Comparison of ENCODE assay signal across 9 mouse cellular contexts in the genomic region with DNA sequence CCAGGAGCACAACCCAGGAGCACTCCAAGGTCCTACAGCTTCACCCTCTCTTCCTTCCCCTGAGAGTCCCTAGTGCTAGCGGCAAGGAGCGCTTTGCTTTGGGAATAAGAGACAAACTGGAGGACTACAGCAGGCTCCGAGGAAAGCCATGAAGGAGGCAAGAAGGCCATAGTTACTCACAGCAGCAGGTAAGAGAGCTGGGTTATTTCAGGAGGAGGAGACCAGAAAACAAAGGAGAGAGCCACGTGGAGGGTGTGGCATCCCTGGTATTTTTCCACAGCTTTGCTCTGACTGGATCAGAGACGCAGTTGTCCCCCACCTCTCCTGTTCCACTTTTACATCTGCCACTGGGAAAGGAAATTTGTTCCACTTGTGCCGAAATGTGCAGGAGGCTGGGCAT. TPM values are rescaled to one million over a fixed set of nuclear protein-coding genes. Genes with fewer than 3 reads are reported as not detected.
DNase-seq lines count a peak whose midpoint lies in the region; ATAC-seq and TF ChIP-seq lines count a peak whose summit lies in the region.
"Had no signal": no experiment of that assay in that cellular context is flagged by ENCODE, and none has a peak within 500 bp of the region (broad histone marks: within the 10 kb centered on the region; RNA-seq: fewer than 3 reads in every experiment).

No protein-coding gene starts in this region.

- H3K27me3 ChIP-seq in heart, adult 2 months (ENCODE audit: control insufficient read depth, insufficient read depth, low read length), result no peaks in the 10 kb centered on the region
- H3K27me3 ChIP-seq in heart, embryonic 11.5 days (ENCODE audit: control insufficient read depth, insufficient read depth, low read length), result no peaks in the 10 kb centered on the region
- H3K27me3 ChIP-seq in forebrain, embryonic 14.5 days (replicated peaks; ENCODE audit: control insufficient read depth, insufficient read depth, low read length), result no peaks in the 10 kb centered on the region
- H3K27me3 ChIP-seq: CH12.LX had no signal

- H3K4me1 ChIP-seq in heart, adult 2 months (ENCODE audit: control insufficient read depth, insufficient read depth, low read length), result peaks cover 9% of the 10 kb centered on the region
- H3K4me1 ChIP-seq in heart, embryonic 11.5 days (ENCODE audit: control insufficient read depth, insufficient read depth, low read length), result peaks cover 20% of the 10 kb centered on the region
- H3K4me1 ChIP-seq in forebrain, embryonic 14.5 days (ENCODE audit: control insufficient read depth, insufficient read depth, low read length), result no peaks in the 10 kb centered on the region; the same call in 1 of the 2 replicates

- no peak for TF ChIP-seq EP300 in heart, adult 2 months (IDR thresholded peaks at IDR 0.05; ENCODE audit: insufficient read depth, low read depth, low read length)

- ATAC-seq in heart, embryonic 11.5 days (replicated peaks; ENCODE audit: insufficient number of reproducible peaks, low FRiP score, low TSS enrichment), result no peak
- no peak for ATAC-seq in forebrain, embryonic 14.5 days
- no peak for ATAC-seq in inflammation-experienced regulatory T-cells, adult 6 months

- 46% methylated on average over 6 of the region's 6 CpGs for WGBS in heart, adult 2 months
- WGBS in heart, embryonic 11.5 days (ENCODE audit: insufficient replicate concordance), result 42% methylated on average over 6 of the region's 6 CpGs
- WGBS in forebrain, embryonic 14.5 days, result 65% methylated on average over 6 of the region's 6 CpGs

- peak overlapping the region; percentile 8; the same call in 1 of the 2 replicates for H3K27ac ChIP-seq in heart, adult 2 months
- H3K27ac ChIP-seq in heart, embryonic 11.5 days (ENCODE audit: low read depth, low read length), result no peak overlapping the region
- H3K27ac ChIP-seq in forebrain, embryonic 14.5 days (ENCODE audit: low read depth, low read length), result no peak overlapping the region

- H3K36me3 ChIP-seq in heart, adult 2 months (ENCODE audit: control insufficient read depth, insufficient read depth, low read length), result peaks cover 5% of the 10 kb centered on the region
- H3K36me3 ChIP-seq in heart, embryonic 11.5 days (ENCODE audit: control insufficient read depth, insufficient read depth, low read length), result no peaks in the 10 kb centered on the region
- H3K36me3 ChIP-seq in forebrain, embryonic 14.5 days (ENCODE audit: control insufficient read depth, insufficient read depth, low read length), result no peaks in the 10 kb centered on the region

- no peak overlapping the region for H3K4me3 ChIP-seq in heart, adult 2 months
- H3K4me3 ChIP-seq in heart, embryonic 11.5 days (ENCODE audit: low read depth, low read length), result no peak overlapping the region
- no peak overlapping the region for H3K4me3 ChIP-seq in forebrain, embryonic 14.5 days (ENCODE audit: low read depth, low read length)

- peak in 1 of 2 experiments; percentile 32 for DNase-seq in heart, adult 2 months
- peak; percentile 50 for DNase-seq in 3T3-L1 (ENCODE audit: low read depth, low spot score)
- DNase-seq in adrenal gland, postnatal 14 days, result peak; percentile 40
- peak; percentile 60 for DNase-seq in kidney, postnatal 10 days
- DNase-seq in retina, embryonic 14.5 days (ENCODE audit: low spot score), result no peak
- no peak for DNase-seq in forebrain, embryonic 14.5 days (ENCODE audit: low spot score)

- intact Hi-C loops in heart, adult 2 months (cut with DNase I), result no loop called here

- no peaks in the 10 kb centered on the region for H3K79me2 ChIP-seq in heart, adult 2 months (replicated peaks; ENCODE audit: control insufficient read depth, insufficient read depth, low read length)

- TF ChIP-seq CTCF in heart, adult 2 months (IDR thresholded peaks at IDR 0.05), result no peak

- H3K9me3 ChIP-seq in heart, embryonic 11.5 days (replicated peaks; ENCODE audit: control insufficient read depth, low read length), result no peaks in the 10 kb centered on the region
- no peaks in the 10 kb centered on the region for H3K9me3 ChIP-seq in forebrain, embryonic 14.5 days (replicated peaks; ENCODE audit: control insufficient read depth, low read length)

- H3K9ac ChIP-seq in heart, adult 2 months (ENCODE audit: low read depth, low read length), result no peak overlapping the region
- no peak overlapping the region; the same call in 1 of the 2 replicates for H3K9ac ChIP-seq in heart, embryonic 11.5 days (ENCODE audit: low read depth, low read length)
- no peak overlapping the region for H3K9ac ChIP-seq in forebrain, embryonic 14.5 days (ENCODE audit: low read length)

- no peak for TF ChIP-seq POLR2A in heart, adult 2 months (IDR thresholded peaks at IDR 0.05; ENCODE audit: insufficient read depth, low read depth, low read length)

- no peak overlapping the region for H3K4me2 ChIP-seq in heart, embryonic 11.5 days
- no peak overlapping the region for H3K4me2 ChIP-seq in forebrain, embryonic 14.5 days (ENCODE audit: low read length)

RNA-seq across cellular contexts. Expression of a gene that starts 16.6 kb away (rescaled TPM):
- total RNA-seq in heart, adult 2 months (2021), result 10 to 100 TPM; 38.8 to 41.1 TPM
- 33.2 and 50.8 TPM in 2 replicates for polyA plus RNA-seq in heart, adult 2 months (2012; rRNA removed)
- 87.0 and 93.6 TPM in 2 replicates for polyA plus RNA-seq in heart, embryonic 11.5 days (2014; fragmentation: Nextera tagmentation; extraction: Ambion mirVana)
- total RNA-seq in adrenal gland, postnatal 14 days (2021), result 260 and 305 TPM in 2 replicates
- polyA plus RNA-seq in forebrain, embryonic 14.5 days (2014; fragmentation: Nextera tagmentation; extraction: Ambion mirVana), result 108 and 118 TPM in 2 replicates
- polyA plus RNA-seq in inflammation-experienced regulatory T-cells, adult 6 months (2017; shearing (Covaris generic)), result 10 to 100 TPM; 24.8 to 38.8 (median 36.8) TPM

RNA-seq across cellular contexts. Expression of a gene that starts 37.5 kb away (rescaled TPM):
- total RNA-seq in heart, adult 2 months (2021), result 10 to 100 TPM; 11.1 to 11.2 TPM
- polyA plus RNA-seq in heart, adult 2 months (2012; rRNA removed), result 6.0 and 8.9 TPM in 2 replicates
- polyA plus RNA-seq in heart, embryonic 11.5 days (2014; fragmentation: Nextera tagmentation; extraction: Ambion mirVana), result 7.5 and 10.9 TPM in 2 replicates
- total RNA-seq in adrenal gland, postnatal 14 days (2021), result 25.0 and 26.2 TPM in 2 replicates
- 19.2 and 19.9 TPM in 2 replicates for polyA plus RNA-seq in forebrain, embryonic 14.5 days (2014; fragmentation: Nextera tagmentation; extraction: Ambion mirVana)
- polyA plus RNA-seq in inflammation-experienced regulatory T-cells, adult 6 months (2017; shearing (Covaris generic)), result 10 to 100 TPM in 2 of 3 experiments, 1 to 10 TPM in 1; 8.9 to 14.8 (median 11.5) TPM

Comparison
In these comparisons a context has a peak if more than half of its experiments do, and no peak if none do; other contexts are left out.
1. DNase-seq: peak in 3T3-L1 (single experiment), adrenal gland, postnatal 14 days (single experiment) and kidney, postnatal 10 days (single experiment); none in retina, embryonic 14.5 days (single experiment) and forebrain, embryonic 14.5 days (single experiment).